Mouse (Mus musculus) G1E (cell line): ENCODE results near the gene Adamts12.

Experiments used
- CTCF ChIP-seq: IDR thresholded peaks from 2 replicates; pipeline ENCODE4 v1.5.1; 2012; ENCODE audit warnings: low read depth, low read length, inconsistent platforms, mixed read lengths
- GATA1 ChIP-seq: IDR thresholded peaks from 2 replicates; pipeline ENCODE4 v1.6.1; 2012; ENCODE audit warnings: borderline replicate concordance, low read length, inconsistent platforms, mixed read lengths
- GATA2 ChIP-seq: IDR thresholded peaks from 2 replicates; pipeline ENCODE4 v1.6.1; 2012; ENCODE audit warnings: low read depth, low read length, inconsistent platforms, borderline replicate concordance
- POLR2AphosphoS5 ChIP-seq: IDR thresholded peaks from 2 replicates; pipeline ENCODE4 v1.6.1; 2012; ENCODE audit warnings: low read depth, low read length, inconsistent platforms; ENCODE audit not compliant: insufficient replicate concordance
- TAL1 ChIP-seq: conservative IDR thresholded peaks from 2 replicates; pipeline ENCODE4 v1.6.1; 2012; ENCODE audit warnings: low read depth, low read length, inconsistent platforms, mixed read lengths

DNA sequence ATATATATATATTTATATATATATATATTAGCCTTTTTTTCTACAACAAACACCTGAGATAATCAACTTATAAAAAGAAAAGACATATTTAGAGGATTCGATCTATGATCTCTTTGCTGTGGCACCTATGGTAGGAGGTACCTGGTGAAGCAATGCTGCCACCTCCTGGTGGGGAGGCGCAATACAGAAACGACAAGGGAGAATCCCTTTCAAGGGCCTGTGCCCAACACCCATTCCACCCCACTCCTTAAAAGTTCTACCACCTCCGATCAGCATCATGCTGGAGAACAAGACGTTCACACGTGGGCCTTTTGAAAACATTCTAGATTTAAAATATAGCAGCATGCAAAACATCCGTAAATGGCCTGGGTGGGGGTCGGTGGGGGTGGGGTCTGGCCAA, 255.9 kb downstream of the Adamts12 start:
- TF ChIP-seq CTCF (peak; percentile 58), GATA1 (no peak), GATA2 (no peak), TAL1 (no peak), POLR2AphosphoS5 (no peak)
